Mouse (Mus musculus) small intestine, adult 2 months (tissue): ENCODE data around the gene Zmym4. TPM values are rescaled to one million over a fixed set of nuclear protein-coding genes. Genes with fewer than 3 reads are reported as not detected.

ENCODE experiments used
- H3K27ac ChIP-seq: fragments of 200-500 bp; 2 replicates; pipeline ENCODE4 v1.5.1; 2012; ENCODE audit warnings: low read depth, low read length, control low read depth, inconsistent platforms; ENCODE audit not compliant: insufficient read depth
- H3K27me3 ChIP-seq: fragments of 200-500 bp; 2 replicates; pipeline ENCODE4 v1.6.1; 2012; ENCODE audit warnings: mild to moderate bottlenecking, moderate library complexity, low read length, inconsistent platforms; ENCODE audit not compliant: control insufficient read depth, insufficient read depth
- H3K36me3 ChIP-seq: fragments of 200-500 bp; 2 replicates; pipeline ENCODE4 v1.6.1; 2012; ENCODE audit warnings: mild to moderate bottlenecking, low read length, control low read depth, inconsistent platforms; ENCODE audit not compliant: control insufficient read depth, insufficient read depth
- H3K4me1 ChIP-seq: fragments of 200-500 bp; 2 replicates; pipeline ENCODE4 v1.6.1; 2012; ENCODE audit warnings: low read length, inconsistent platforms, mixed read lengths; ENCODE audit not compliant: control insufficient read depth, insufficient read depth, insufficient read length
- H3K4me3 ChIP-seq: fragments of 200-500 bp; 2 replicates; pipeline ENCODE4 v1.5.1; 2012; ENCODE audit warnings: low read depth, mild to moderate bottlenecking, control low read depth, inconsistent platforms, low read length, moderate library complexity
- CTCF ChIP-seq: fragments of 200-500 bp; IDR thresholded peaks from 2 replicates; pipeline ENCODE4 v1.5.1; 2012; ENCODE audit warnings: low read depth, mild to moderate bottlenecking, control low read depth, inconsistent platforms, low read length, moderate library complexity, mixed read lengths; ENCODE audit not compliant: insufficient replicate concordance, insufficient read length; ENCODE audit errors: extremely low read depth
- POLR2A ChIP-seq: fragments of 200-500 bp; IDR thresholded peaks from 2 replicates; pipeline ENCODE4 v1.6.1; 2012; ENCODE audit warnings: low read depth, mild to moderate bottlenecking, control low read depth, inconsistent platforms, low read length, moderate library complexity
- WGBS: fragments of 180-500 bp; shearing (Covaris S2); methylation state at CpG from one replicate; pipeline ENCODE4 v1.1.7; 2018; 5-methylcytosine and 5-hydroxymethylcytosine counted together
- polyA plus RNA-seq: library from polyadenylated mRNA; depleted of rRNA; stranded (reverse); fragments of >200 nt; gene quantifications from 2 replicates; pipeline ENCODE4 v1.2.3, GENCODE M21; 2012

Gene Zmym4
- polyA plus RNA-seq, 1 experiment: 0.74 TPM

- H3K36me3 ChIP-seq: peaks cover 3% of the 10 kb centered on the region; the same call in 1 of the 2 replicates
- H3K4me3 ChIP-seq: no peak overlapping the region
- no peaks in the 10 kb centered on the region for H3K4me1 ChIP-seq
- no peak overlapping the region for H3K27ac ChIP-seq
- peak; percentile 44; the same call in 1 of the 2 replicates for TF ChIP-seq CTCF
- no peak for TF ChIP-seq POLR2A
- no peaks in the 10 kb centered on the region for H3K27me3 ChIP-seq
- WGBS: 71% methylated on average over 11 of the region's 11 CpGs
These were observed 106.2 kb downstream of the Zmym4 start for GRCm38 (mm10) chr4:126861514-126862266.

DNA sequence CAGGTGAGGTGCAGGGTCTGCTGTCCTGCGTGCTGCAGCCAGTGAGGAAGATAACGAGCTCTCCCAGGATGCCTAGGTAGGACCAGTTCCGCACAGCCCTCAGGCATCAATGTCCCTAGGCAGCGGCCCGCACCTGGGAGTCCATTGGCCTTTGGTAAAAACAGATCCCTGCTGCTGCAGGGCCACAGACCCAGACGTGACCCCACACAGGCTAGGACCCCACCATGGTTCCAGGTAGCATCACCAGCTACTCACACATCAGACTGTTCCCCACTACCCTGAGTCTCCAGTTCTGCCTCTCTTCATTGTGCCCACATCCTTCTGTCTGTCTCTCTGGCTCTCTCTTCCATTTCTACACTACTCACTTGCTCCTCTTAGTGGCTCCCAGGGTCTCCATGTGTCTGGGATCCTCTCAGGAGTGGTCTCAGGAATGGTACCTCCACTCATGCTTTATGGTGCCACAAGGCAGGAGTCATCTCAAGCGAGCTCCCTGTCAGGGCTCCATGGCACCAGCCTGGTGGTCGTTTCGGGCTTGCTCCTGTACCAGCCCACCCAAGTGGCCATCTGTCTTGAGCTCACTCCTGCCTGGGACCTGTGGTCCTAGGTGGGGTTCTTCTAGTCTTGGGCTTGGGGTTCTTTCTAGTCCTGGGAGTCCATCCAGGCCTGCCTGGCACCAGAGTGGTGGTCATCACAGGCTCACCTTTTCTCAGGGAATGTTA is 107.5 kb downstream of the Zmym4 start:
- TF ChIP-seq CTCF (no peak), POLR2A (no peak)
- Histone ChIP-seq H3K4me1 (no peaks in the 10 kb centered on the region), H3K4me3 (no peak overlapping the region), H3K27me3 (no peaks in the 10 kb centered on the region), H3K36me3 (peaks cover 8% of the 10 kb centered on the region), H3K27ac (no peak overlapping the region)
- WGBS: 92% methylated on average over 9 of the region's 9 CpGs

DNA sequence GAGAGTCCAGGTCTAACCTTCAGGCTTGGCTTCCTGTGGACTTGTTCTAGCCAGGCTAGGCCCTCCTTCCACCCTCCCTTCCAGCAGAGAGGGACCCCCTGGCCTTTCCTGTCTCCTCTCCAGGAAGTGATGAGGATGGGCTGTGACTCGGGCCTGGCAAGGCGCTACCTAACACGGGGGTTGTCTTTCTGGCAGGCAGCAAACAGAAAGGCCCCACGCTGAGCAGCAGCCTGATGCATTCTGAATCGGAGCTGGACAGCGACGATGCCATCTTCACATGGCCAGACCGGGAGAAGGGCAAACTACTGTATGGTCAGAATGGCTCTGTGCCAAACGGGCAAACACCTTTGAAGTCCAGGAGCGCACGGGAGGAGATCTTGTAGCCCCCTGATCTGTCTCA is 115.0 kb downstream of the Zmym4 start:
- H3K4me1 ChIP-seq: no peaks in the 10 kb centered on the region
- peaks cover 64% of the 10 kb centered on the region for H3K36me3 ChIP-seq
- TF ChIP-seq CTCF (no peak), POLR2A (no peak)
- H3K27me3 ChIP-seq: no peaks in the 10 kb centered on the region
- no peak overlapping the region for H3K27ac ChIP-seq
- no peak overlapping the region for H3K4me3 ChIP-seq
- WGBS: 75% methylated on average over 11 of the region's 11 CpGs

DNA sequence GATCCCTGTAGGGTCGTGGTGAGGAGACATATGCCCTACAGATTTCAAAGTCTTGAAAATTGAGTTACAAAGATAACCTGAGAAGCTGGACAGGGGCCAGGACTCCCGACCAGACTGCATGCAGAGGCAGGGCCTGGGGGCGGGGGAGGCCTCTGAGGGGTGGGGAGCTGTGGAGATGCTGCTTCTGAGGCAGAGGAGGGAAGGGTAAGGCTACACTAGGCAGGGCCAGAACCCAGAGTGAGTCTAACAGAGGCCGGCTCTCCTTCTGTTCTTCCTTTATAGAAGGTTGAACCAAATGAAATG is 117.2 kb downstream of the Zmym4 start:
- Histone ChIP-seq H3K36me3 (peaks cover 81% of the 10 kb centered on the region), H3K4me1 (no peaks in the 10 kb centered on the region), H3K4me3 (no peak overlapping the region), H3K27me3 (no peaks in the 10 kb centered on the region), H3K27ac (no peak overlapping the region)
- TF ChIP-seq POLR2A (no peak), CTCF (no peak)
- 49% methylated on average over 4 of the region's 4 CpGs for WGBS

- peaks cover 83% of the 10 kb centered on the region for H3K36me3 ChIP-seq
- no peak for TF ChIP-seq CTCF
- no peak for TF ChIP-seq POLR2A
- no peak overlapping the region for H3K4me3 ChIP-seq
- H3K27me3 ChIP-seq: no peaks in the 10 kb centered on the region
- H3K4me1 ChIP-seq: no peaks in the 10 kb centered on the region
- H3K27ac ChIP-seq: no peak overlapping the region
- 89% methylated on average over 7 of the region's 7 CpGs for WGBS
These were observed 117.7 kb downstream of the Zmym4 start for GRCm38 (mm10) chr4:126850019-126850777.

DNA sequence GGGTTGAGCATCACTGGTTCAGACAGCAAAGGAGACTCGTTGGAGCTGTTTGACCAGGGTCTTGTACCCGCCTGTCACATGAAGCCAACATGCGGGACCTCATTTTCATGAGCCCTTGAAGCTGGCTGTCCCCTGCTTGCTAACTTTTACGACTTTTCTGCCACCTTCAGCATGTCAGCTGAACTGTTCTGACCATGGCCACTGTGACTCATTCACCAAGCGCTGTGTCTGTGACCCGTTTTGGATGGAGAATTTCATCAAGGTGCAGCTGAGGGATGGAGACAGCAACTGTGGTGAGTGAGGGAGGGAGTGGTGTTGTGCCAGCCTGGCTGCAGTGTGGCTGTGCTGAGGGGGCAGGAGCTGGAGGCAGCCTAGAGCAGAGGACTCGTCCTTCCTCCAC is 121.0 kb downstream of the Zmym4 start:
- peaks cover 81% of the 10 kb centered on the region for H3K36me3 ChIP-seq
- H3K27me3 ChIP-seq: no peaks in the 10 kb centered on the region
- no peak overlapping the region for H3K4me3 ChIP-seq
- TF ChIP-seq CTCF (no peak), POLR2A (no peak)
- no peaks in the 10 kb centered on the region for H3K4me1 ChIP-seq
- WGBS: 71% methylated on average over 7 of the region's 7 CpGs
- no peak overlapping the region for H3K27ac ChIP-seq

GRCm38 (mm10) chr4:126845664-126846063 is 122.3 kb downstream of the Zmym4 start:
- peaks cover 83% of the 10 kb centered on the region for H3K36me3 ChIP-seq
- no peaks in the 10 kb centered on the region for H3K27me3 ChIP-seq
- TF ChIP-seq POLR2A (no peak), CTCF (no peak)
- H3K27ac ChIP-seq: no peak overlapping the region
- no peak overlapping the region for H3K4me3 ChIP-seq
- H3K4me1 ChIP-seq: no peaks in the 10 kb centered on the region
- WGBS: 87% methylated on average over 4 of the region's 4 CpGs
